Comparison of ENCODE assay signal across 8 mouse cellular contexts in genomic region chr5:116289897-116290296, GRCm38 (mm10). TPM values are rescaled to one million over a fixed set of nuclear protein-coding genes. Genes with fewer than 3 reads are reported as not detected.
DNase-seq lines count a peak whose midpoint lies in the region; ATAC-seq lines count a peak whose summit lies in the region.

No protein-coding gene starts in this region.

- H3K27me3 ChIP-seq in midbrain, embryonic 12.5 days, result peaks cover 7% of the 10 kb centered on the region

- H3K4me3 ChIP-seq in midbrain, embryonic 12.5 days, result no peak overlapping the region

- no peaks in the 10 kb centered on the region for H3K9me3 ChIP-seq in midbrain, embryonic 12.5 days

- H3K27ac ChIP-seq in midbrain, embryonic 12.5 days (replicated peaks), result 0 out of 2 replicates have a peak overlapping the region, but pooled peaks have one; percentile 1

- 3% methylated on average over 9 of the region's 9 CpGs for WGBS in midbrain, embryonic 12.5 days

- no peak overlapping the region; the same call in 1 of the 2 replicates for H3K9ac ChIP-seq in midbrain, embryonic 12.5 days (replicated peaks)

- H3K4me2 ChIP-seq in midbrain, embryonic 12.5 days (replicated peaks), result peak overlapping the region; percentile 46

- H3K36me3 ChIP-seq in midbrain, embryonic 12.5 days, result no peaks in the 10 kb centered on the region

- no peak for ATAC-seq in midbrain, embryonic 12.5 days (ENCODE audit: low FRiP score, low read depth)
- ATAC-seq in erythroblast, adult 5-6 weeks (replicated peaks; ENCODE audit: low FRiP score, poor library complexity, severe bottlenecking), result no peak

- peak; percentile 19 for DNase-seq in adrenal gland, postnatal 14 days
- DNase-seq in adrenal gland, adult 18-20 months (ENCODE audit: low spot score in 2 of 2), result no peak
- DNase-seq in embryo, embryonic 9.5 days (ENCODE audit: extremely low spot score), result peak; percentile 39
- peak; percentile 45 for DNase-seq in kidney, postnatal 10 days
- DNase-seq in ovary, adult 18-20 months (ENCODE audit: low spot score), result no peak
- no peak for DNase-seq in layer of hippocampus, postnatal 25 days (ENCODE audit: extremely low spot score in 1 of 2, low spot score in 1 of 2)

- peaks cover 35% of the 10 kb centered on the region for H3K4me1 ChIP-seq in midbrain, embryonic 12.5 days

RNA-seq across cellular contexts. Expression of gene Ccdc60, which starts 1.1 kb away (rescaled TPM):
- not detected in 2 replicates for total RNA-seq in adrenal gland, postnatal 14 days (2021)
- not detected for total RNA-seq in adrenal gland, adult 18-20 months (2021)
- polyA plus RNA-seq in midbrain, embryonic 12.5 days (2016; fragmentation: Nextera tagmentation; extraction: Ambion mirVana), result 2.2 and 2.4 TPM in 2 replicates
- total RNA-seq in layer of hippocampus, postnatal 25 days (2021), result under 1 TPM; 0.23 to 0.25 TPM
- total RNA-seq in erythroblast, adult 5-6 weeks (2015; ENCODE audit: low replicate concordance), result not detected in 2 replicates
- not detected in 2 replicates for total RNA-seq in erythroblast, adult 5-6 weeks (2017; ENCODE audit: low replicate concordance)

Comparison
In these comparisons a context has a peak if more than half of its experiments do, and no peak if none do; other contexts are left out.
1. DNase-seq: peak in adrenal gland, postnatal 14 days (single experiment), embryo, embryonic 9.5 days (single experiment) and kidney, postnatal 10 days (single experiment); none in adrenal gland, adult 18-20 months (0 of 2), ovary, adult 18-20 months (single experiment) and layer of hippocampus, postnatal 25 days (0 of 2).